Mouse (Mus musculus): ENCODE data around the gene Asrgl1.

DNA sequence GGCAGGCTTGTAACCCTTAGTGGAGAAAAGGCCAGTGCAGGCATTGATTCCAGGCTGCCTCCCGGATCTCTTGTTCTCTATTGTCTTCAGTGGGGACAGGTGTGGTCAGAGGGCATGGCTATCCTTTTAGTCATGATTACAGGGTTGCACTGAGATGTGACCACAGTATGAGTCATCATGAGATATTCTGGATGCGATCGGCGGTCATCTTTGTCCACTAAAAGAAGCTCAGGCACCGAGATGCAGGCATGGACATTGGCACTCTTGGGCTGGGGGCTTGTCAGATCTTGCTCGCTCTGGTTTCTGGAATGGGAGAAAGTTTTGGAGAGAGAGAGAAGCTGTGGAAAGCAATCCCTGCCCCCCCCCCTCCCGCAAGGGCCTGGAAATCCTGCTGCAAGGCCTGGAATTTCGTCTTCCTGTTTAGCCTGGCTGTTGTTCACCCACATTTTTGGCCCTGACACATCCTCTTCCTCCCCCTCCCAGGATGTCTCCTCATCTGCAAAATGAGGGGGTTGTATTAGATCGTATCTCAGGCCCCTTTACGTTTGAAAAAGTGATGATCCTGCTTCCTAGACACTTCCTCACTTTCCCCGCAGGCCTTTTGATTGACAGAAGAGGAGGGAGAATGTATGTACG lies 61.5 kb downstream of the Asrgl1 start:
- TF ChIP-seq GATA1 (IDR thresholded peaks at IDR 0.05; ENCODE audit: borderline replicate concordance, low read length) (no peak), CTCF (IDR thresholded peaks at IDR 0.05; ENCODE audit: low read depth, low read length) (no peak)
